Mouse (Mus musculus): ENCODE data around the gene Hist1h3b. TPM values are rescaled to one million over a fixed set of nuclear protein-coding genes. Genes with fewer than 3 reads are reported as not detected.

The Hist1h3b gene
- total and polyA plus RNA-seq, 2 experiments from 2014 or later: 3.3 to 800 TPM

GRCm38 (mm10) chr13:23792520-23792919, 40.5 kb downstream of the Hist1h3b start:
- TF ChIP-seq EP300 (IDR thresholded peaks at IDR 0.05; ENCODE audit: low read depth) (no peak), CTCF (IDR thresholded peaks at IDR 0.05; ENCODE audit: low read depth) (peak; percentile 88)

GRCm38 (mm10) chr13:23799405-23799804, 47.3 kb downstream of the Hist1h3b start:
- no peaks in the 10 kb centered on the region for H3K27me3 ChIP-seq (ENCODE audit: control insufficient read depth, insufficient read depth, low read length)
- no peak overlapping the region for H3K9ac ChIP-seq (replicated peaks; ENCODE audit: low read depth, low read length)
- no peak for ATAC-seq (ENCODE audit: insufficient read depth, low read depth)
- TF ChIP-seq CTCF (IDR thresholded peaks at IDR 0.05; ENCODE audit: low read depth) (no peak), EP300 (IDR thresholded peaks at IDR 0.05; ENCODE audit: low read depth) (no peak)
- no peak overlapping the region for H3K27ac ChIP-seq (ENCODE audit: low read depth)
- no peak overlapping the region for H3K4me3 ChIP-seq (ENCODE audit: low read depth, low read length)
- no peak for DNase-seq (ENCODE audit: low spot score)
- WGBS: 71% methylated on average over 5 of the region's 5 CpGs
- no peaks in the 10 kb centered on the region for H3K36me3 ChIP-seq (replicated peaks; ENCODE audit: control insufficient read depth, insufficient read depth, low read length)
- no peaks in the 10 kb centered on the region for H3K4me1 ChIP-seq (ENCODE audit: control insufficient read depth, insufficient read depth)
- H3K9me3 ChIP-seq (replicated peaks; ENCODE audit: control insufficient read depth, low read length): no peaks in the 10 kb centered on the region
- H3K4me2 ChIP-seq (ENCODE audit: low read depth, low read length): no peak overlapping the region

More at GRCm38 (mm10) chr13:23792520-23792919, 40.5 kb downstream of the Hist1h3b start:
- Histone ChIP-seq H3K27ac (ENCODE audit: low read depth) (no peak overlapping the region), H3K4me2 (ENCODE audit: low read depth, low read length) (no peak overlapping the region), H3K36me3 (replicated peaks; ENCODE audit: control insufficient read depth, insufficient read depth, low read length) (no peaks in the 10 kb centered on the region), H3K4me3 (ENCODE audit: low read depth, low read length) (no peak overlapping the region), H3K9ac (replicated peaks; ENCODE audit: low read depth, low read length) (no peak overlapping the region), H3K27me3 (ENCODE audit: control insufficient read depth, insufficient read depth, low read length) (no peaks in the 10 kb centered on the region), H3K9me3 (replicated peaks; ENCODE audit: control insufficient read depth, low read length) (no peaks in the 10 kb centered on the region), H3K4me1 (ENCODE audit: control insufficient read depth, insufficient read depth) (no peaks in the 10 kb centered on the region)
- DNase-seq (ENCODE audit: low spot score) (peak; percentile 63), ATAC-seq (ENCODE audit: insufficient read depth, low read depth) (no peak)
- 40% methylated on average over 2 of the region's 2 CpGs for WGBS

Small RNAs within 50 kb of the gene (microRNA-seq; reads per million reads assigned to microRNA genes)
- gene Gm44314 (not detected), gene Gm44484 (not detected)

Other genes with a start within 250 kb of the Hist1h3b start
Only the 30 nearest of the 37 such genes appear.
- gene Hist1h1d, start 199.0 kb upstream of the Hist1h3b start, total RNA-seq (2014; rRNA removed; ENCODE audit: low replicate concordance): 61.7 and 66.1 TPM in 2 replicates
- gene Hist1h1d, start 199.0 kb upstream of the Hist1h3b start, polyA plus RNA-seq (2015; fragmentation: Nextera tagmentation; extraction: Ambion mirVana): 0.16 and 0.20 TPM in 2 replicates
- gene Hist1h3e, start 189.9 kb upstream of the Hist1h3b start, total RNA-seq (2014; rRNA removed; ENCODE audit: low replicate concordance): 625 and 977 TPM in 2 replicates
- 0.70 and 0.97 TPM in 2 replicates for gene Hist1h3e, start 189.9 kb upstream of the Hist1h3b start, polyA plus RNA-seq (2015; fragmentation: Nextera tagmentation; extraction: Ambion mirVana)
- gene Hist1h2ae, start 181.0 kb upstream of the Hist1h3b start, total RNA-seq (2014; rRNA removed; ENCODE audit: low replicate concordance): 171 and 312 TPM in 2 replicates
- gene Hist1h2ae, start 181.0 kb upstream of the Hist1h3b start, polyA plus RNA-seq (2015; fragmentation: Nextera tagmentation; extraction: Ambion mirVana): 12.1 and 14.3 TPM in 2 replicates
- 1,110 and 1,666 TPM in 2 replicates for gene Hist1h2bg, start 180.9 kb upstream of the Hist1h3b start, total RNA-seq (2014; rRNA removed; ENCODE audit: low replicate concordance)
- gene Hist1h2bg, start 180.9 kb upstream of the Hist1h3b start, polyA plus RNA-seq (2015; fragmentation: Nextera tagmentation; extraction: Ambion mirVana): 2.5 and 4.3 TPM in 2 replicates
- 603 and 951 TPM in 2 replicates for gene Hist1h2bf, start 178.1 kb upstream of the Hist1h3b start, total RNA-seq (2014; rRNA removed; ENCODE audit: low replicate concordance)
- 1.3 and 1.6 TPM in 2 replicates for gene Hist1h2bf, start 178.1 kb upstream of the Hist1h3b start, polyA plus RNA-seq (2015; fragmentation: Nextera tagmentation; extraction: Ambion mirVana)
- gene Hist1h2ad, start 177.9 kb upstream of the Hist1h3b start, total RNA-seq (2014; rRNA removed; ENCODE audit: low replicate concordance): 568 and 769 TPM in 2 replicates
- gene Hist1h2ad, start 177.9 kb upstream of the Hist1h3b start, polyA plus RNA-seq (2015; fragmentation: Nextera tagmentation; extraction: Ambion mirVana): 0.27 and 1.8 TPM in 2 replicates
- 116 and 155 TPM in 2 replicates for gene Hist1h3d, start 176.5 kb upstream of the Hist1h3b start, total RNA-seq (2014; rRNA removed; ENCODE audit: low replicate concordance)
- 1.2 and 1.8 TPM in 2 replicates for gene Hist1h3d, start 176.5 kb upstream of the Hist1h3b start, polyA plus RNA-seq (2015; fragmentation: Nextera tagmentation; extraction: Ambion mirVana)
- gene Hist1h4d, start 170.7 kb upstream of the Hist1h3b start, total RNA-seq (2014; rRNA removed; ENCODE audit: low replicate concordance): 1,649 and 2,136 TPM in 2 replicates
- gene Hist1h4d, start 170.7 kb upstream of the Hist1h3b start, polyA plus RNA-seq (2015; fragmentation: Nextera tagmentation; extraction: Ambion mirVana): 18.8 and 21.2 TPM in 2 replicates
- 253 and 309 TPM in 2 replicates for gene Hist1h2be, start 131.1 kb upstream of the Hist1h3b start, total RNA-seq (2014; rRNA removed; ENCODE audit: low replicate concordance)
- gene Hist1h2be, start 131.1 kb upstream of the Hist1h3b start, polyA plus RNA-seq (2015; fragmentation: Nextera tagmentation; extraction: Ambion mirVana): 0.82 and 1.2 TPM in 2 replicates
- gene Hist1h1e, start 129.7 kb upstream of the Hist1h3b start, total RNA-seq (2014; rRNA removed; ENCODE audit: low replicate concordance): 271 and 391 TPM in 2 replicates
- 5.6 and 6.7 TPM in 2 replicates for gene Hist1h1e, start 129.7 kb upstream of the Hist1h3b start, polyA plus RNA-seq (2015; fragmentation: Nextera tagmentation; extraction: Ambion mirVana)
- gene Hist1h2ac, start 68.3 kb upstream of the Hist1h3b start, total RNA-seq (2014; rRNA removed; ENCODE audit: low replicate concordance): 62.8 and 88.1 TPM in 2 replicates
- 0.45 and 0.49 TPM in 2 replicates for gene Hist1h2ac, start 68.3 kb upstream of the Hist1h3b start, polyA plus RNA-seq (2015; fragmentation: Nextera tagmentation; extraction: Ambion mirVana)
- gene Hist1h2bc, start 68.1 kb upstream of the Hist1h3b start, total RNA-seq (2014; rRNA removed; ENCODE audit: low replicate concordance): 253 and 309 TPM in 2 replicates
- 94.4 and 115 TPM in 2 replicates for gene Hist1h2bc, start 68.1 kb upstream of the Hist1h3b start, polyA plus RNA-seq (2015; fragmentation: Nextera tagmentation; extraction: Ambion mirVana)
- gene Hist1h1t, start 56.5 kb upstream of the Hist1h3b start, total RNA-seq (2014; rRNA removed; ENCODE audit: low replicate concordance): 0.23 and 2.0 TPM in 2 replicates
- gene Hist1h1t, start 56.5 kb upstream of the Hist1h3b start, polyA plus RNA-seq (2015; fragmentation: Nextera tagmentation; extraction: Ambion mirVana): not detected in 2 replicates
- 1,145 and 1,607 TPM in 2 replicates for gene Hist1h4c, start 53.8 kb upstream of the Hist1h3b start, total RNA-seq (2014; rRNA removed; ENCODE audit: low replicate concordance)
- gene Hist1h4c, start 53.8 kb upstream of the Hist1h3b start, polyA plus RNA-seq (2015; fragmentation: Nextera tagmentation; extraction: Ambion mirVana): 1.5 and 1.7 TPM in 2 replicates
- gene Hfe, start 41.4 kb upstream of the Hist1h3b start, total RNA-seq (2014; rRNA removed; ENCODE audit: low replicate concordance): 21.4 and 25.9 TPM in 2 replicates
- 18.0 and 22.3 TPM in 2 replicates for gene Hfe, start 41.4 kb upstream of the Hist1h3b start, polyA plus RNA-seq (2015; fragmentation: Nextera tagmentation; extraction: Ambion mirVana)
- 770 and 1,043 TPM in 2 replicates for gene Hist1h1c, start 13.5 kb upstream of the Hist1h3b start, total RNA-seq (2014; rRNA removed; ENCODE audit: low replicate concordance)
- 73.4 and 101 TPM in 2 replicates for gene Hist1h1c, start 13.5 kb upstream of the Hist1h3b start, polyA plus RNA-seq (2015; fragmentation: Nextera tagmentation; extraction: Ambion mirVana)
- gene Hist1h3c, start 6.7 kb upstream of the Hist1h3b start, total RNA-seq (2014; rRNA removed; ENCODE audit: low replicate concordance): 1,907 and 3,007 TPM in 2 replicates
- 1.2 and 1.3 TPM in 2 replicates for gene Hist1h3c, start 6.7 kb upstream of the Hist1h3b start, polyA plus RNA-seq (2015; fragmentation: Nextera tagmentation; extraction: Ambion mirVana)
- 1,542 and 1,547 TPM in 2 replicates for gene Hist1h2bb, start 5.5 kb upstream of the Hist1h3b start, total RNA-seq (2014; rRNA removed; ENCODE audit: low replicate concordance)
- 0.59 and 0.78 TPM in 2 replicates for gene Hist1h2bb, start 5.5 kb upstream of the Hist1h3b start, polyA plus RNA-seq (2015; fragmentation: Nextera tagmentation; extraction: Ambion mirVana)
- gene Hist1h2ab, start 1.1 kb upstream of the Hist1h3b start, total RNA-seq (2014; rRNA removed; ENCODE audit: low replicate concordance): 667 and 733 TPM in 2 replicates
- gene Hist1h2ab, start 1.1 kb upstream of the Hist1h3b start, polyA plus RNA-seq (2015; fragmentation: Nextera tagmentation; extraction: Ambion mirVana): 5.6 and 7.6 TPM in 2 replicates
- 252 and 267 TPM in 2 replicates for gene Hist1h4b, start 4.7 kb downstream of the Hist1h3b start, total RNA-seq (2014; rRNA removed; ENCODE audit: low replicate concordance)
- gene Hist1h4b, start 4.7 kb downstream of the Hist1h3b start, polyA plus RNA-seq (2015; fragmentation: Nextera tagmentation; extraction: Ambion mirVana): 0.46 and 0.60 TPM in 2 replicates
- 794 and 986 TPM in 2 replicates for gene Hist1h4a, start 9.0 kb downstream of the Hist1h3b start, total RNA-seq (2014; rRNA removed; ENCODE audit: low replicate concordance)
- gene Hist1h4a, start 9.0 kb downstream of the Hist1h3b start, polyA plus RNA-seq (2015; fragmentation: Nextera tagmentation; extraction: Ambion mirVana): 0.49 and 0.82 TPM in 2 replicates
- 1,794 and 2,478 TPM in 2 replicates for gene Hist1h3a, start 10.1 kb downstream of the Hist1h3b start, total RNA-seq (2014; rRNA removed; ENCODE audit: low replicate concordance)
- gene Hist1h3a, start 10.1 kb downstream of the Hist1h3b start, polyA plus RNA-seq (2015; fragmentation: Nextera tagmentation; extraction: Ambion mirVana): 1.4 and 1.7 TPM in 2 replicates
- 261 and 272 TPM in 2 replicates for gene Hist1h1a, start 11.4 kb downstream of the Hist1h3b start, total RNA-seq (2014; rRNA removed; ENCODE audit: low replicate concordance)
- 0.81 and 0.82 TPM in 2 replicates for gene Hist1h1a, start 11.4 kb downstream of the Hist1h3b start, polyA plus RNA-seq (2015; fragmentation: Nextera tagmentation; extraction: Ambion mirVana)
- gene Trim38, start 17.6 kb downstream of the Hist1h3b start, total RNA-seq (2014; rRNA removed; ENCODE audit: low replicate concordance): not detected in 2 replicates
- gene Trim38, start 17.6 kb downstream of the Hist1h3b start, polyA plus RNA-seq (2015; fragmentation: Nextera tagmentation; extraction: Ambion mirVana): 0.08 and 0.10 TPM in 2 replicates
- gene Slc17a2, start 54.7 kb downstream of the Hist1h3b start, total RNA-seq (2014; rRNA removed; ENCODE audit: low replicate concordance): not detected in 2 replicates
- gene Slc17a2, start 54.7 kb downstream of the Hist1h3b start, polyA plus RNA-seq (2015; fragmentation: Nextera tagmentation; extraction: Ambion mirVana): not detected in 2 replicates
- 0.08 TPM in 1 of 2 replicates, not detected in the other for gene Slc17a3, start 87.2 kb downstream of the Hist1h3b start, total RNA-seq (2014; rRNA removed; ENCODE audit: low replicate concordance)
- not detected in 2 replicates for gene Slc17a3, start 87.2 kb downstream of the Hist1h3b start, polyA plus RNA-seq (2015; fragmentation: Nextera tagmentation; extraction: Ambion mirVana)
- gene Slc17a1, start 115.5 kb downstream of the Hist1h3b start, total RNA-seq (2014; rRNA removed; ENCODE audit: low replicate concordance): not detected in 2 replicates
- gene Slc17a1, start 115.5 kb downstream of the Hist1h3b start, polyA plus RNA-seq (2015; fragmentation: Nextera tagmentation; extraction: Ambion mirVana): not detected in 2 replicates
- not detected in 2 replicates for gene Slc17a4, start 162.7 kb downstream of the Hist1h3b start, total RNA-seq (2014; rRNA removed; ENCODE audit: low replicate concordance)
- not detected in 2 replicates for gene Slc17a4, start 162.7 kb downstream of the Hist1h3b start, polyA plus RNA-seq (2015; fragmentation: Nextera tagmentation; extraction: Ambion mirVana)
- gene Hist1h2ba, start 181.9 kb downstream of the Hist1h3b start, total RNA-seq (2014; rRNA removed; ENCODE audit: low replicate concordance): not detected in 2 replicates
- not detected in 2 replicates for gene Hist1h2ba, start 181.9 kb downstream of the Hist1h3b start, polyA plus RNA-seq (2015; fragmentation: Nextera tagmentation; extraction: Ambion mirVana)
- not detected in 2 replicates for gene Hist1h2aa, start 182.2 kb downstream of the Hist1h3b start, total RNA-seq (2014; rRNA removed; ENCODE audit: low replicate concordance)
- gene Hist1h2aa, start 182.2 kb downstream of the Hist1h3b start, polyA plus RNA-seq (2015; fragmentation: Nextera tagmentation; extraction: Ambion mirVana): not detected in 2 replicates